Mouse (Mus musculus) kidney, adult 2 months (tissue): ENCODE measurements at regions not wholly inside any gene's neighbourhood (a gene's known extent, or its start where the extent isn't known, plus 50 kb on each side); places are given as distances from the start of the nearest gene placed in this dataset.

Experiments
- CTCF ChIP-seq: fragments of 200-500 bp; conservative IDR thresholded peaks from 2 replicates; pipeline ENCODE4 v1.5.1; 2011; ENCODE audit warnings: low read depth, mild to moderate bottlenecking, control low read depth, low read length, moderate library complexity, mixed read lengths; ENCODE audit not compliant: insufficient read depth, insufficient read length
- POLR2A ChIP-seq: fragments of 200-500 bp; IDR thresholded peaks from one replicate; pipeline ENCODE4 v1.6.1; 2011; ENCODE audit warnings: low read depth, low read length, control low read depth

DNA sequence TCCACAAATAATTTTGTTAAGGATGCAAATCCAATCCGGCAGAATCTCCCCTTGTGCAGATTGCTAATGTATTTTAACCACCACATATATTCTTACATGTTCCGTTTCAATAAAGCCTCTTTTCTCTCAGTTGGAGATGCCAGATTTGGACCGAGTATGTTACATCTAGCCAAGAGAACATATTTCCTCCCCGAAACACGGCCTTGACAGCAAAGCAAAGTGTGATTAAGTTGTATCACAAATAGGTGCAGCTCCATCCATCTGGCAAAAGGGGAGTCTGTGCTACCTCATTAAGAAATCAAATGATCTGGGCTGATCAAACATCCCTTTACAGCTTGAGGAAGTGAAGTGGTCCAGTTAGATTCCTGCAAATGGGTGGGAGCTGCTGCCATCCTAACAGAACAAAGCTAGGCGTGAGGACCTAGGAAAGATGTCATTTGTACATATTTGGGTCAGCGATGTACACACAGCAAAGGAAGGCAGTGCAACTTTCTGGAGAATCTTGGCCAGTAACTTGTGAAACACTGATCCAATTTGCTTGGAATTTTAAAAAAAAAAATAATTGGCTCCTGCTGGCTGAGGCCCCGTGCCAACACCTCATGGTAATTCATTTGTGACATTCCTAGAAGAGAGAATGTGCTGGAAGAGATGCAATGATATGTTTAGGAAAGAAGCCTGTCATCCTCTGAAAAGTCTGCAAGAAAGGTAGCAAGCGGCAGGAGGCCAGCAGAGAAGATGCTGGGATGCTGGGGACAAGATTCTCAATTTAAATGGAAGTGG lies 223.8 kb downstream of the Rpl10-ps3 start:
- TF ChIP-seq CTCF (no peak), POLR2A (no peak)
